Mouse (Mus musculus): ENCODE data around the gene Pgm2l1. TPM values are rescaled to one million over a fixed set of nuclear protein-coding genes. Genes with fewer than 3 reads are reported as not detected.

The Pgm2l1 gene
- polyA plus RNA-seq, 1 experiment, result 0.90 TPM

- no peaks in the 10 kb centered on the region for H3K79me2 ChIP-seq (ENCODE audit: control insufficient read depth, insufficient read depth)
- TF ChIP-seq MYOD1 (IDR thresholded peaks at IDR 0.05; ENCODE audit: control insufficient read depth, insufficient read length, low read depth) (no peak), FOSL1 (IDR thresholded peaks at IDR 0.05; ENCODE audit: insufficient read depth, low read length, poor library complexity, severe bottlenecking) (no peak), CTCF (IDR thresholded peaks at IDR 0.05; ENCODE audit: control insufficient read depth, insufficient read depth, insufficient read length) (no peak), MAX (IDR thresholded peaks at IDR 0.05) (no peak), USF1 (IDR thresholded peaks at IDR 0.05; ENCODE audit: low read depth) (no peak), CEBPB (IDR thresholded peaks at IDR 0.05; ENCODE audit: low read depth) (no peak), MYOG (IDR thresholded peaks at IDR 0.05; ENCODE audit: control insufficient read depth, extremely low read depth, insufficient read length) (no peak)
- no peaks in the 10 kb centered on the region for H3K36me3 ChIP-seq (ENCODE audit: control insufficient read depth, insufficient read depth)
- H3K79me3 ChIP-seq (ENCODE audit: low read depth), result no peaks in the 10 kb centered on the region
- H3ac ChIP-seq (ENCODE audit: control insufficient read depth, insufficient read length, low read depth), result no peak overlapping the region
- H3K27me3 ChIP-seq (ENCODE audit: control insufficient read depth, insufficient read depth, insufficient read length), result no peaks in the 10 kb centered on the region
- no peak overlapping the region for H3K4me3 ChIP-seq (ENCODE audit: insufficient read depth, poor library complexity, severe bottlenecking)
These were observed 82.0 kb downstream of the Pgm2l1 start for GRCm38 (mm10) chr7:100309216-100309615.

- Histone ChIP-seq H3K79me2 (ENCODE audit: control insufficient read depth, insufficient read depth) (no peaks in the 10 kb centered on the region), H3ac (ENCODE audit: control insufficient read depth, insufficient read length, low read depth) (no peak overlapping the region), H3K27me3 (ENCODE audit: control insufficient read depth, insufficient read depth, insufficient read length) (no peaks in the 10 kb centered on the region), H3K36me3 (ENCODE audit: control insufficient read depth, insufficient read depth) (no peaks in the 10 kb centered on the region), H3K4me3 (ENCODE audit: insufficient read depth, poor library complexity, severe bottlenecking) (no peak overlapping the region), H3K79me3 (ENCODE audit: low read depth) (no peaks in the 10 kb centered on the region)
- TF ChIP-seq CTCF (IDR thresholded peaks at IDR 0.05; ENCODE audit: control insufficient read depth, insufficient read depth, insufficient read length) (no peak), CEBPB (IDR thresholded peaks at IDR 0.05; ENCODE audit: low read depth) (no peak), MYOG (IDR thresholded peaks at IDR 0.05; ENCODE audit: control insufficient read depth, extremely low read depth, insufficient read length) (no peak), MYOD1 (IDR thresholded peaks at IDR 0.05; ENCODE audit: control insufficient read depth, insufficient read length, low read depth) (no peak), FOSL1 (IDR thresholded peaks at IDR 0.05; ENCODE audit: insufficient read depth, low read length, poor library complexity, severe bottlenecking) (no peak)
These were observed 82.5 kb downstream of the Pgm2l1 start for GRCm38 (mm10) chr7:100309679-100310078.

GRCm38 (mm10) chr7:100310290-100310689, 83.1 kb downstream of the Pgm2l1 start:
- TF ChIP-seq CTCF (IDR thresholded peaks at IDR 0.05; ENCODE audit: control insufficient read depth, insufficient read depth, insufficient read length), result no peak
- TF ChIP-seq CEBPB (IDR thresholded peaks at IDR 0.05; ENCODE audit: low read depth), result no peak
- TF ChIP-seq MYOG (IDR thresholded peaks at IDR 0.05; ENCODE audit: control insufficient read depth, extremely low read depth, insufficient read length), result no peak
- TF ChIP-seq FOSL1 (IDR thresholded peaks at IDR 0.05; ENCODE audit: insufficient read depth, low read length, poor library complexity, severe bottlenecking), result no peak
- TF ChIP-seq USF1 (IDR thresholded peaks at IDR 0.05; ENCODE audit: low read depth), result no peak
- no peak for TF ChIP-seq MAX (IDR thresholded peaks at IDR 0.05)
- no peak for TF ChIP-seq MYOD1 (IDR thresholded peaks at IDR 0.05; ENCODE audit: control insufficient read depth, insufficient read length, low read depth)
- Histone ChIP-seq H3K36me3 (ENCODE audit: control insufficient read depth, insufficient read depth) (no peaks in the 10 kb centered on the region), H3K79me2 (ENCODE audit: control insufficient read depth, insufficient read depth) (no peaks in the 10 kb centered on the region), H3K79me3 (ENCODE audit: low read depth) (no peaks in the 10 kb centered on the region), H3K4me3 (ENCODE audit: insufficient read depth, poor library complexity, severe bottlenecking) (no peak overlapping the region), H3K27me3 (ENCODE audit: control insufficient read depth, insufficient read depth, insufficient read length) (no peaks in the 10 kb centered on the region), H3ac (ENCODE audit: control insufficient read depth, insufficient read length, low read depth) (no peak overlapping the region)

- no peak overlapping the region for H3ac ChIP-seq (ENCODE audit: control insufficient read depth, insufficient read length, low read depth)
- no peaks in the 10 kb centered on the region for H3K36me3 ChIP-seq (ENCODE audit: control insufficient read depth, insufficient read depth)
- TF ChIP-seq USF1 (IDR thresholded peaks at IDR 0.05; ENCODE audit: low read depth) (no peak), MYOD1 (IDR thresholded peaks at IDR 0.05; ENCODE audit: control insufficient read depth, insufficient read length, low read depth) (no peak), CTCF (IDR thresholded peaks at IDR 0.05; ENCODE audit: control insufficient read depth, insufficient read depth, insufficient read length) (no peak), FOSL1 (IDR thresholded peaks at IDR 0.05; ENCODE audit: insufficient read depth, low read length, poor library complexity, severe bottlenecking) (no peak), CEBPB (IDR thresholded peaks at IDR 0.05; ENCODE audit: low read depth) (no peak), MAX (IDR thresholded peaks at IDR 0.05) (no peak), MYOG (IDR thresholded peaks at IDR 0.05; ENCODE audit: control insufficient read depth, extremely low read depth, insufficient read length) (no peak)
- H3K27me3 ChIP-seq (ENCODE audit: control insufficient read depth, insufficient read depth, insufficient read length), result no peaks in the 10 kb centered on the region
- H3K4me3 ChIP-seq (ENCODE audit: insufficient read depth, poor library complexity, severe bottlenecking), result no peak overlapping the region
- H3K79me3 ChIP-seq (ENCODE audit: low read depth), result no peaks in the 10 kb centered on the region
- no peaks in the 10 kb centered on the region for H3K79me2 ChIP-seq (ENCODE audit: control insufficient read depth, insufficient read depth)
These were observed 85.5 kb downstream of the Pgm2l1 start for GRCm38 (mm10) chr7:100312716-100313115.

GRCm38 (mm10) chr7:100316924-100317323, 89.7 kb downstream of the Pgm2l1 start:
- no peaks in the 10 kb centered on the region for H3K79me2 ChIP-seq (ENCODE audit: control insufficient read depth, insufficient read depth)
- H3K4me3 ChIP-seq (ENCODE audit: insufficient read depth, poor library complexity, severe bottlenecking), result no peak overlapping the region
- H3K79me3 ChIP-seq (ENCODE audit: low read depth), result no peaks in the 10 kb centered on the region
- no peaks in the 10 kb centered on the region for H3K36me3 ChIP-seq (ENCODE audit: control insufficient read depth, insufficient read depth)
- H3K27me3 ChIP-seq (ENCODE audit: control insufficient read depth, insufficient read depth, insufficient read length), result no peaks in the 10 kb centered on the region
- no peak overlapping the region for H3ac ChIP-seq (ENCODE audit: control insufficient read depth, insufficient read length, low read depth)
- TF ChIP-seq MYOG (IDR thresholded peaks at IDR 0.05; ENCODE audit: control insufficient read depth, extremely low read depth, insufficient read length), result no peak
- no peak for TF ChIP-seq MAX (IDR thresholded peaks at IDR 0.05)
- no peak for TF ChIP-seq CEBPB (IDR thresholded peaks at IDR 0.05; ENCODE audit: low read depth)
- TF ChIP-seq USF1 (IDR thresholded peaks at IDR 0.05; ENCODE audit: low read depth), result no peak
- no peak for TF ChIP-seq MYOD1 (IDR thresholded peaks at IDR 0.05; ENCODE audit: control insufficient read depth, insufficient read length, low read depth)
- no peak for TF ChIP-seq FOSL1 (IDR thresholded peaks at IDR 0.05; ENCODE audit: insufficient read depth, low read length, poor library complexity, severe bottlenecking)
- no peak for TF ChIP-seq CTCF (IDR thresholded peaks at IDR 0.05; ENCODE audit: control insufficient read depth, insufficient read depth, insufficient read length)

- Histone ChIP-seq H3K36me3 (ENCODE audit: control insufficient read depth, insufficient read depth) (no peaks in the 10 kb centered on the region), H3K79me2 (ENCODE audit: control insufficient read depth, insufficient read depth) (no peaks in the 10 kb centered on the region), H3K27me3 (ENCODE audit: control insufficient read depth, insufficient read depth, insufficient read length) (no peaks in the 10 kb centered on the region), H3ac (ENCODE audit: control insufficient read depth, insufficient read length, low read depth) (no peak overlapping the region), H3K4me3 (ENCODE audit: insufficient read depth, poor library complexity, severe bottlenecking) (no peak overlapping the region), H3K79me3 (ENCODE audit: low read depth) (no peaks in the 10 kb centered on the region)
- TF ChIP-seq FOSL1 (IDR thresholded peaks at IDR 0.05; ENCODE audit: insufficient read depth, low read length, poor library complexity, severe bottlenecking) (no peak), MAX (IDR thresholded peaks at IDR 0.05) (no peak)
These were observed 90.3 kb downstream of the Pgm2l1 start for GRCm38 (mm10) chr7:100317534-100317933.
